8 mouse cellular contexts compared by ENCODE assay signal in the genomic region with DNA sequence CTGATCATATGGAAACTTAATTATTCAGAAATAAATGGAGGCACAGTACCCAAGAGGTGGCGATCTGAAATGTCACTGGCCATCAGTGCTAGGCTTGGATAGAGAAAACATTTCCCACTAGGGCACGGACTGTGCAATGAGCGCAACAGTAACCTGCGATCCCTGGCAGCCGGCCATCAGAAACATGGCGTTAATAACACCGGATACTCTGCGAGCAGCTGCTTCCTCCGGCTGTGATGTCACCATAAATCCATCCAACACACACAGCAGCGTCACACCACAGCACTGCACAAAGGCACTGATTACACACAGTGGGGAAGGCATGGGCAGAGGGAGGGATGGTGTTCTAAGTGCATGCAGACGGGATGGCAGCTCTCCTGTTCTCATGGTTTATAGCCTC. TPM values are rescaled to one million over a fixed set of nuclear protein-coding genes. Genes with fewer than 3 reads are reported as not detected.
DNase-seq lines count a peak whose midpoint lies in the region; ATAC-seq lines count a peak whose summit lies in the region.

No protein-coding gene starts in this region.

- no peak for DNase-seq in limb, embryonic 10.5 days (ENCODE audit: low spot score)
- peak; percentile 72 to 82 for DNase-seq in heart, postnatal 36 days
- no peak for DNase-seq in frontal cortex, postnatal 25 days (ENCODE audit: low spot score in 2 of 2)
- DNase-seq in yolk sac, embryonic 10.5 days (ENCODE audit: low spot score): no peak

- no peak overlapping the region for H3K4me3 ChIP-seq in limb, embryonic 12.5 days (replicated peaks)
- H3K4me3 ChIP-seq in limb, embryonic 10.5 days: no peak overlapping the region
- H3K4me3 ChIP-seq in forebrain, embryonic 15.5 days: no peak overlapping the region
- no peak overlapping the region for H3K4me3 ChIP-seq in limb, embryonic 13.5 days
- no peak overlapping the region for H3K4me3 ChIP-seq in neural tube, embryonic 12.5 days

- peak overlapping the region; percentile 4; the same call in 1 of the 2 replicates for H3K4me2 ChIP-seq in limb, embryonic 12.5 days
- H3K4me2 ChIP-seq in forebrain, embryonic 15.5 days (replicated peaks): no peak overlapping the region
- H3K4me2 ChIP-seq in limb, embryonic 13.5 days (replicated peaks): no peak overlapping the region
- H3K4me2 ChIP-seq in neural tube, embryonic 12.5 days (replicated peaks): peak overlapping the region; percentile 20; the same call in 1 of the 2 replicates

- intact Hi-C loops in heart, postnatal 36 days (cut with DNase I): no loop called here

- WGBS in limb, embryonic 12.5 days: 35% methylated on average over 11 of the region's 11 CpGs
- 58% methylated on average over 11 of the region's 11 CpGs for WGBS in limb, embryonic 10.5 days
- WGBS in forebrain, embryonic 15.5 days: 27% methylated on average over 11 of the region's 11 CpGs
- WGBS in limb, embryonic 13.5 days: 29% methylated on average over 11 of the region's 11 CpGs
- WGBS in neural tube, embryonic 12.5 days: 16% methylated on average over 11 of the region's 11 CpGs

- no peak overlapping the region for H3K9ac ChIP-seq in limb, embryonic 12.5 days (replicated peaks)
- H3K9ac ChIP-seq in forebrain, embryonic 15.5 days (replicated peaks): no peak overlapping the region
- no peak overlapping the region for H3K9ac ChIP-seq in limb, embryonic 13.5 days
- no peak overlapping the region for H3K9ac ChIP-seq in neural tube, embryonic 12.5 days

- H3K27ac ChIP-seq in limb, embryonic 12.5 days: 0 out of 2 replicates have a peak overlapping the region, but pooled peaks have one; percentile 56
- H3K27ac ChIP-seq in limb, embryonic 10.5 days: no peak overlapping the region
- H3K27ac ChIP-seq in forebrain, embryonic 15.5 days (replicated peaks): peak overlapping the region; percentile 98
- no peak overlapping the region; the same call in 1 of the 2 replicates for H3K27ac ChIP-seq in limb, embryonic 13.5 days
- peak overlapping the region; percentile 23; the same call in 1 of the 2 replicates for H3K27ac ChIP-seq in neural tube, embryonic 12.5 days

- peaks cover 12% of the 10 kb centered on the region; the same call in 1 of the 2 replicates for H3K36me3 ChIP-seq in limb, embryonic 12.5 days
- peaks cover 15% of the 10 kb centered on the region for H3K36me3 ChIP-seq in limb, embryonic 10.5 days
- peaks cover 11% of the 10 kb centered on the region for H3K36me3 ChIP-seq in forebrain, embryonic 15.5 days
- H3K36me3 ChIP-seq in limb, embryonic 13.5 days: peaks cover 8% of the 10 kb centered on the region
- peaks cover 16% of the 10 kb centered on the region for H3K36me3 ChIP-seq in neural tube, embryonic 12.5 days

- no peaks in the 10 kb centered on the region for H3K27me3 ChIP-seq in limb, embryonic 12.5 days
- no peaks in the 10 kb centered on the region for H3K27me3 ChIP-seq in limb, embryonic 10.5 days (ENCODE audit: low read depth, poor library complexity, severe bottlenecking)
- no peaks in the 10 kb centered on the region for H3K27me3 ChIP-seq in forebrain, embryonic 15.5 days
- H3K27me3 ChIP-seq in limb, embryonic 13.5 days: no peaks in the 10 kb centered on the region
- no peaks in the 10 kb centered on the region for H3K27me3 ChIP-seq in neural tube, embryonic 12.5 days (replicated peaks)

- no peaks in the 10 kb centered on the region for H3K9me3 ChIP-seq in limb, embryonic 12.5 days
- H3K9me3 ChIP-seq in limb, embryonic 10.5 days (replicated peaks): no peaks in the 10 kb centered on the region
- H3K9me3 ChIP-seq in forebrain, embryonic 15.5 days: no peaks in the 10 kb centered on the region
- H3K9me3 ChIP-seq in limb, embryonic 13.5 days: no peaks in the 10 kb centered on the region
- H3K9me3 ChIP-seq in neural tube, embryonic 12.5 days: no peaks in the 10 kb centered on the region

- ATAC-seq in limb, embryonic 12.5 days (ENCODE audit: insufficient number of reproducible peaks, insufficient read depth, low FRiP score, low TSS enrichment, low read depth): no peak
- no peak for ATAC-seq in forebrain, embryonic 15.5 days (replicated peaks)
- peak; percentile 26; the same call in 1 of the 2 replicates for ATAC-seq in limb, embryonic 13.5 days (ENCODE audit: low FRiP score, low read depth)
- peak; percentile 34; the same call in 1 of the 2 replicates for ATAC-seq in neural tube, embryonic 12.5 days (ENCODE audit: low FRiP score, low read depth)

- peaks cover 59% of the 10 kb centered on the region for H3K4me1 ChIP-seq in limb, embryonic 12.5 days (replicated peaks)
- H3K4me1 ChIP-seq in limb, embryonic 10.5 days: peaks cover 64% of the 10 kb centered on the region
- peaks cover 62% of the 10 kb centered on the region for H3K4me1 ChIP-seq in forebrain, embryonic 15.5 days
- peaks cover 59% of the 10 kb centered on the region for H3K4me1 ChIP-seq in limb, embryonic 13.5 days
- H3K4me1 ChIP-seq in neural tube, embryonic 12.5 days: peaks cover 67% of the 10 kb centered on the region

RNA-seq across cellular contexts. Expression of gene Selplg, which starts 36.7 kb away (rescaled TPM):
- 1.4 and 1.8 TPM in 2 replicates for polyA plus RNA-seq in limb, embryonic 12.5 days (2016; fragmentation: Nextera tagmentation; extraction: Ambion mirVana)
- 0.60 and 0.80 TPM in 2 replicates for polyA plus RNA-seq in limb, embryonic 10.5 days (2016; fragmentation: Nextera tagmentation; extraction: Ambion mirVana)
- polyA plus RNA-seq in forebrain, embryonic 15.5 days (2015; fragmentation: Nextera tagmentation; extraction: Ambion mirVana): 1.8 TPM in 2 replicates
- total RNA-seq in heart, postnatal 36 days (2021): 1 to 10 TPM; 3.1 to 4.6 TPM
- polyA plus RNA-seq in limb, embryonic 13.5 days (2015; fragmentation: Nextera tagmentation; extraction: Ambion mirVana): 2.5 TPM in 2 replicates
- polyA plus RNA-seq in neural tube, embryonic 12.5 days (2016; fragmentation: Nextera tagmentation; extraction: Ambion mirVana): 1.5 and 2.3 TPM in 2 replicates

RNA-seq across cellular contexts. Expression of gene Coro1c, which starts 39.4 kb away (rescaled TPM):
- polyA plus RNA-seq in limb, embryonic 12.5 days (2016; fragmentation: Nextera tagmentation; extraction: Ambion mirVana): 91.1 and 99.4 TPM in 2 replicates
- polyA plus RNA-seq in limb, embryonic 10.5 days (2016; fragmentation: Nextera tagmentation; extraction: Ambion mirVana): 129 and 139 TPM in 2 replicates
- polyA plus RNA-seq in forebrain, embryonic 15.5 days (2015; fragmentation: Nextera tagmentation; extraction: Ambion mirVana): 221 and 224 TPM in 2 replicates
- total RNA-seq in heart, postnatal 36 days (2021): 10 to 100 TPM; 34.3 to 37.5 TPM
- 83.1 and 90.2 TPM in 2 replicates for polyA plus RNA-seq in limb, embryonic 13.5 days (2015; fragmentation: Nextera tagmentation; extraction: Ambion mirVana)
- polyA plus RNA-seq in neural tube, embryonic 12.5 days (2016; fragmentation: Nextera tagmentation; extraction: Ambion mirVana): 259 and 292 TPM in 2 replicates

Comparison
In these comparisons a context has a peak if more than half of its experiments do, and no peak if none do; other contexts are left out.
1. ATAC-seq: peak in limb, embryonic 13.5 days (single experiment) and neural tube, embryonic 12.5 days (single experiment); none in limb, embryonic 12.5 days (single experiment) and forebrain, embryonic 15.5 days (single experiment).
2. H3K27ac ChIP-seq: peak in limb, embryonic 12.5 days (single experiment), forebrain, embryonic 15.5 days (single experiment) and neural tube, embryonic 12.5 days (single experiment); none in limb, embryonic 10.5 days (single experiment) and limb, embryonic 13.5 days (single experiment).
3. H3K4me2 ChIP-seq: peak in limb, embryonic 12.5 days (single experiment) and neural tube, embryonic 12.5 days (single experiment); none in forebrain, embryonic 15.5 days (single experiment) and limb, embryonic 13.5 days (single experiment).
4. DNase-seq: peak in heart, postnatal 36 days (2 of 2); none in limb, embryonic 10.5 days (single experiment), frontal cortex, postnatal 25 days (0 of 2) and yolk sac, embryonic 10.5 days (single experiment).